Mouse (Mus musculus) megakaryocyte, embryonic 14.5 days (primary cell): ENCODE results near the gene Mrtfa.

ENCODE experiments used
- FLI1 ChIP-seq: IDR thresholded peaks from 2 replicates; pipeline ENCODE4 v1.6.1; 2012; ENCODE audit warnings: low read length, inconsistent platforms, mixed read lengths
- GATA1 ChIP-seq: IDR thresholded peaks from 3 replicates; pipeline ENCODE4 v1.6.1; 2012; ENCODE audit warnings: mixed read lengths, low read length, inconsistent platforms, borderline replicate concordance

- TF ChIP-seq GATA1 = no peak
- TF ChIP-seq FLI1 = no peak
Measured at GRCm38 (mm10) chr15:81191303-81191702, 746 bp upstream of the Mrtfa start.
